Mouse (Mus musculus): Measurements from ENCODE around the gene Metrn. TPM values are rescaled to one million over a fixed set of nuclear protein-coding genes. Genes with fewer than 3 reads are reported as not detected.

Metrn gene
- 44.4 TPM for polyA plus RNA-seq (2012; fragmentation: generic; extraction: Trizol)

DNA sequence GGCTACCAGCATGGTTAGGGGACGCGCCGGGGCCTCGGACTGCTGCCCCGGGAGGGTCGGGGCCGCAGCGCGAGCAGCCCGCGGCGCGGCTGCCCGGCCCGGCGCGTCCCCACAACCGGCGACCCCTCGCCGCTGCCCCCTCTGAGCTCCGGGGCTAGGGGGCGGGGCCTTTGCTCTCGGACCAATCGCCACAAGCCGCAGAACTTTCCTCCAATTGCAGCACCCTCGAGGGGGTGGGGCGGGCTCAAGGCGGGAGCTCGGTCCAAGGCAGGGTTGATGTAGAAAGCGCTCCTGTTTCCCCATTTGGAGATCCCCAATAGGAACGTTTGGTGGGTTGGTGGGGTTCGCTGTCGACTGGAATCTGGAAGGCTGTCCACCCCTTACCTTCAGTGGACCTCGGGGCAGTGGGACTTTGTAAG, at the start of gene Metrn:
Metrn (minus strand) TSS at position 186 of the 419 bp plus-strand sequence.
- Histone ChIP-seq H3K79me2 (ENCODE audit: control insufficient read depth, insufficient read depth) (no peaks in the 10 kb centered on the region), H3K27me3 (ENCODE audit: control insufficient read depth, insufficient read depth, insufficient read length) (no peaks in the 10 kb centered on the region), H3K36me3 (ENCODE audit: control insufficient read depth, insufficient read depth) (no peaks in the 10 kb centered on the region), H3K4me3 (peak within 1 kb of the TSS; percentile 47), H3K4me2 (ENCODE audit: low read depth) (peak within 1 kb of the TSS; percentile 93), H3ac (ENCODE audit: control insufficient read depth, insufficient read length) (peak within 1 kb of the TSS; percentile 11)
- TF ChIP-seq MAX (IDR thresholded peaks at IDR 0.05; ENCODE audit: low read depth) (no peak), MYOG (IDR thresholded peaks at IDR 0.05; ENCODE audit: control insufficient read depth in 1 of 3, insufficient read depth in 1 of 3, insufficient read length in 2 of 3, low read depth in 2 of 3) (no peak), E2F4 (IDR thresholded peaks at IDR 0.05; ENCODE audit: insufficient read depth) (peak; percentile 64), POLR2A (IDR thresholded peaks at IDR 0.05; ENCODE audit: insufficient read length, low read depth) (peak; percentile 54), SRF (IDR thresholded peaks at IDR 0.05; ENCODE audit: control insufficient read depth, insufficient read length, low read depth) (no peak), POLR2AphosphoS2 (IDR thresholded peaks at IDR 0.05; ENCODE audit: insufficient read length, low read depth) (peak; percentile 50)

DNA sequence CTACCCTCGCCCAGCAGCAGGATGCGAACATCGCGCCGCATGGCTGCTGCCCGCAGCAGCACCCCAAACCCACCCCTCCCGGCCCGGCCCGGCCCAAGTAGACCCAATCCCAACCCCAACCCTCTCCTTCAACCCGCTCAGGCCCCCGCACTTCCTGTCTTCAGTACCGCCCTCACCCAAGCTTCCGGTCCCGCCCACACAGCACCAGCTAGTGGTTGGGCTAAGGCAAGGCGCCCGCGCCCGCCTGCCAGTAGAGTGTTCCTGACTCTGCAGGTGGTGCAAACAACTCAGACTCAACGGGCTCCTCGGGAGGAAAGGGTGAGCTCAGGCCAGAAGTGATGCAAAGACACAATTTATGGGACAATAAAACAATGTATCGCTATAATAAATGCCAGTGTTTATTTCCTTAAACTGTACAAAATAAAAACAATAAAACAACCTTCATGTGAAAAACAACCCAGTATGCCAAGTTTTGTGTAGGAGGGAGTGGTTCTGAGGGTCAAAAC, 47.5 kb upstream of the Metrn start, which contains the start of gene Rhot2:
Rhot2 (minus strand) TSS at position 456 of the 506 bp plus-strand sequence.
- H3K79me2 ChIP-seq (ENCODE audit: control insufficient read depth, insufficient read depth): peaks cover 12% of the 10 kb centered on the region
- H3ac ChIP-seq (ENCODE audit: control insufficient read depth, insufficient read length): peak within 1 kb of the TSS; percentile 59
- no peaks in the 10 kb centered on the region for H3K27me3 ChIP-seq (ENCODE audit: control insufficient read depth, insufficient read depth, insufficient read length)
- H3K4me2 ChIP-seq (ENCODE audit: low read depth): peak within 1 kb of the TSS; percentile 80
- peak; percentile 84 for TF ChIP-seq POLR2AphosphoS2 (IDR thresholded peaks at IDR 0.05; ENCODE audit: insufficient read length, low read depth)
- no peak for TF ChIP-seq TCF12 (IDR thresholded peaks at IDR 0.05; ENCODE audit: insufficient read depth, poor library complexity, severe bottlenecking)
- peak in 1 of 3 experiments; percentile 4 for TF ChIP-seq MYOG (IDR thresholded peaks at IDR 0.05; ENCODE audit: control insufficient read depth in 1 of 3, insufficient read depth in 1 of 3, insufficient read length in 2 of 3, low read depth in 2 of 3)
- TF ChIP-seq POLR2A (IDR thresholded peaks at IDR 0.05; ENCODE audit: insufficient read length, low read depth): peak; percentile 91
- TF ChIP-seq TCF3 (IDR thresholded peaks at IDR 0.05; ENCODE audit: insufficient read length, low read depth): no peak
- TF ChIP-seq MAX (IDR thresholded peaks at IDR 0.05; ENCODE audit: low read depth): no peak
- TF ChIP-seq REST (IDR thresholded peaks at IDR 0.05; ENCODE audit: insufficient read depth, insufficient read length): no peak
- H3K4me3 ChIP-seq: peak within 1 kb of the TSS; percentile 42
- H3K36me3 ChIP-seq (ENCODE audit: control insufficient read depth, insufficient read depth): peaks cover 4% of the 10 kb centered on the region

DNA sequence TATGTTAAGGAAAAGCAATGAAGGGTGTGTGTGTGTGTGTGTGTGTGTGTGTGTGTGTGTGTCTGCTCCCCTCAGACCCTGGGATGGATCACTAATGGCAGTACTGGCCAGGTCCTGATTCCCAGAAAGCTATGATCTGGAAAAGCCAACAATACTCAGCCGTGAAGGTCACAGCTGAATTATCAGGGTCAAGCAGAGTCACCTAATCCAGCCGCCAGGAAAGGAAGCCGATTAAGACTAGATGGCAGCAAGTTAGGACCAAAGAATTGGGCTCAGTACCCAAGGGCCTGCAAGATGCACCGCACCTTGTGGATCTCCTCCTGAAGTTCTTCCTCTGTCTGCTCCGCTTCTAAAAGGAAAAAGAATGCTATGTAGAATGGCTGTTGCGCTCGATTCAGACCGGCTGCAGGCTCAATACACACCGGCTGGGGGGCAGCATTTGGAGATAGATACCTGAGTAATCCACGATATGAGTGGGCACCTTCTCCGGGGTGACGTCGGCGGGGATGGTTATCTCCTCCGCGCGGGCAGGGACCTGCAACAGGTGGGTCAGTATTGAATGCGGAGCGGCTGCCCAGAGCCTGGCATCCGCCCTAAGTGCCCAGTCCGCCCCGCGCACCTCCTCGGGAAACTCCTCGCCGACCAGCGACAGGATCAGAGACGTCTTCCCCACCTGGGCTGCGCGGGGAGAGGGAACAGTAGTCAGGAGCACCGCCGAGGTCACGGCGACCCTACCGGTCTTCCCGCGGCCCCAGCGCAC, 46.9 kb upstream of the Metrn start:
- Histone ChIP-seq H3K36me3 (ENCODE audit: control insufficient read depth, insufficient read depth) (peaks cover 4% of the 10 kb centered on the region), H3K4me3 (peak overlapping the region; percentile 42), H3K4me2 (ENCODE audit: low read depth) (peak overlapping the region; percentile 68), H3ac (ENCODE audit: control insufficient read depth, insufficient read length) (peak overlapping the region; percentile 59), H3K27me3 (ENCODE audit: control insufficient read depth, insufficient read depth, insufficient read length) (no peaks in the 10 kb centered on the region), H3K79me2 (ENCODE audit: control insufficient read depth, insufficient read depth) (peaks cover 12% of the 10 kb centered on the region)
- TF ChIP-seq USF1 (IDR thresholded peaks at IDR 0.05; ENCODE audit: low read depth) (no peak), SRF (IDR thresholded peaks at IDR 0.05; ENCODE audit: control insufficient read depth, insufficient read length, low read depth) (no peak), REST (IDR thresholded peaks at IDR 0.05; ENCODE audit: insufficient read depth, insufficient read length) (no peak), POLR2A (IDR thresholded peaks at IDR 0.05; ENCODE audit: insufficient read length, low read depth) (no peak), E2F4 (IDR thresholded peaks at IDR 0.05; ENCODE audit: insufficient read depth) (no peak), MAX (IDR thresholded peaks at IDR 0.05; ENCODE audit: low read depth) (no peak), TCF12 (IDR thresholded peaks at IDR 0.05; ENCODE audit: insufficient read depth, poor library complexity, severe bottlenecking) (no peak), MYOG (IDR thresholded peaks at IDR 0.05; ENCODE audit: control insufficient read depth in 1 of 3, insufficient read depth in 1 of 3, insufficient read length in 2 of 3, low read depth in 2 of 3) (no peak), POLR2AphosphoS2 (IDR thresholded peaks at IDR 0.05; ENCODE audit: insufficient read length, low read depth) (no peak), MYOD1 (IDR thresholded peaks at IDR 0.05; ENCODE audit: control insufficient read depth in 1 of 3, insufficient read length in 2 of 3, low read depth in 2 of 3) (no peak), CEBPB (IDR thresholded peaks at IDR 0.05; ENCODE audit: insufficient read depth, poor library complexity, severe bottlenecking) (no peak)

DNA sequence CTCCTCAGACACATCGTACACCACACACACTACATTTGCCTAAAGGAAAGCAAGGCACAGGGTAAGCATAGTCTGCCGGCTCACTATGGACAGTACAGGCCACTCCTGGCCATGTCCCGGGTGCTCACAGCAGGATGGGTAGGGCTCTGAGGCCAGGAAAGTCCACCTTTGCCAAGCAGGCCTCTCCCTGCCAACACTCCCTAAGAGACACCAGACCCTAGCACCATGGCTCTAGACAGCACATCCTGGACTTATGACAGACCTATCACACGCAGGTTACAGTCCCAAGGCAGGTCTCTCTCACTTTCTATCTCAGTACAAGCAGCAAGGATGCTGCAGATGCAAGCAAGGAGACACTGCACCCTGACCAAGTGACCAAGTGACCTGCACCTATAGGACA, 46.2 kb upstream of the Metrn start:
- H3K36me3 ChIP-seq (ENCODE audit: control insufficient read depth, insufficient read depth): peaks cover 9% of the 10 kb centered on the region
- H3K4me3 ChIP-seq: peak overlapping the region; percentile 42
- H3K79me2 ChIP-seq (ENCODE audit: control insufficient read depth, insufficient read depth): peaks cover 12% of the 10 kb centered on the region
- H3K27me3 ChIP-seq (ENCODE audit: control insufficient read depth, insufficient read depth, insufficient read length): no peaks in the 10 kb centered on the region
- peak overlapping the region; percentile 68 for H3K4me2 ChIP-seq (ENCODE audit: low read depth)
- peak overlapping the region; percentile 59 for H3ac ChIP-seq (ENCODE audit: control insufficient read depth, insufficient read length)
- TF ChIP-seq POLR2AphosphoS2 (IDR thresholded peaks at IDR 0.05; ENCODE audit: insufficient read length, low read depth): no peak
- TF ChIP-seq E2F4 (IDR thresholded peaks at IDR 0.05; ENCODE audit: insufficient read depth): no peak
- no peak for TF ChIP-seq REST (IDR thresholded peaks at IDR 0.05; ENCODE audit: insufficient read depth, insufficient read length)
- TF ChIP-seq TCF3 (IDR thresholded peaks at IDR 0.05; ENCODE audit: insufficient read length, low read depth): no peak
- no peak for TF ChIP-seq MAX (IDR thresholded peaks at IDR 0.05; ENCODE audit: low read depth)
- no peak for TF ChIP-seq SRF (IDR thresholded peaks at IDR 0.05; ENCODE audit: control insufficient read depth, insufficient read length, low read depth)
- no peak for TF ChIP-seq POLR2A (IDR thresholded peaks at IDR 0.05; ENCODE audit: insufficient read length, low read depth)
- TF ChIP-seq MYOD1 (IDR thresholded peaks at IDR 0.05; ENCODE audit: control insufficient read depth in 1 of 3, insufficient read length in 2 of 3, low read depth in 2 of 3): no peak
- no peak for TF ChIP-seq CEBPB (IDR thresholded peaks at IDR 0.05; ENCODE audit: insufficient read depth, poor library complexity, severe bottlenecking)
- TF ChIP-seq USF1 (IDR thresholded peaks at IDR 0.05; ENCODE audit: low read depth): no peak
- no peak for TF ChIP-seq TCF12 (IDR thresholded peaks at IDR 0.05; ENCODE audit: insufficient read depth, poor library complexity, severe bottlenecking)
- no peak for TF ChIP-seq MYOG (IDR thresholded peaks at IDR 0.05; ENCODE audit: control insufficient read depth in 1 of 3, insufficient read depth in 1 of 3, insufficient read length in 2 of 3, low read depth in 2 of 3)
